Mouse (Mus musculus) limb, embryonic 12.5 days (tissue): Measurements from ENCODE around the gene Tcerg1l. TPM values are rescaled to one million over a fixed set of nuclear protein-coding genes. Genes with fewer than 3 reads are reported as not detected.
A peak's percentile ranks its signal among the peaks of the same experiment; 100 is the strongest.

Source experiments
- ATAC-seq: fragments of 200-750 bp; cut with Nextera tagmentation; 2 replicates; pipeline ENCODE4 v1.8.0; 2017; ENCODE audit warnings: low read depth, moderate TSS enrichment; ENCODE audit not compliant: insufficient number of reproducible peaks, insufficient read depth, low FRiP score, low TSS enrichment
- H3K27ac ChIP-seq: fragments of 300-500 bp; sonication (generic); 2 replicates; pipeline ENCODE4 v1.5.1; 2016; ENCODE audit warnings: mild to moderate bottlenecking, moderate library complexity
- H3K27me3 ChIP-seq: fragments of 300-500 bp; sonication (generic); 2 replicates; pipeline ENCODE4 v1.6.1; 2016; ENCODE audit warnings: mild to moderate bottlenecking, moderate library complexity
- H3K36me3 ChIP-seq: fragments of 300-500 bp; sonication (generic); 2 replicates; pipeline ENCODE4 v1.6.1; 2016; ENCODE audit warnings: mild to moderate bottlenecking, moderate library complexity
- H3K4me1 ChIP-seq: fragments of 300-500 bp; sonication (generic); replicated peaks from 2 replicates; pipeline ENCODE4 v1.6.1; 2016
- H3K4me2 ChIP-seq: fragments of 300-500 bp; sonication (generic); 2 replicates; pipeline ENCODE4 v1.6.1; 2016; ENCODE audit warnings: mild to moderate bottlenecking, moderate library complexity
- H3K4me3 ChIP-seq: fragments of 300-500 bp; sonication (generic); replicated peaks from 2 replicates; pipeline ENCODE4 v1.5.1; 2016; ENCODE audit warnings: mild to moderate bottlenecking
- H3K9ac ChIP-seq: fragments of 300-500 bp; sonication (generic); replicated peaks from 2 replicates; pipeline ENCODE4 v1.6.1; 2016; ENCODE audit warnings: mild to moderate bottlenecking, moderate library complexity
- H3K9me3 ChIP-seq: fragments of 300-500 bp; sonication (generic); 2 replicates; pipeline ENCODE4 v1.6.1; 2016; ENCODE audit warnings: mild to moderate bottlenecking, moderate library complexity
- WGBS: fragments of 180-500 bp; shearing (Covaris S2); methylation state at CpG from one replicate; pipeline ENCODE4 v1.1.7; 2016; 5-methylcytosine and 5-hydroxymethylcytosine counted together
- polyA plus RNA-seq: library from polyadenylated mRNA; unstranded; fragments of >200 nt; fragmentation: Nextera tagmentation; extraction: Ambion mirVana; gene quantifications from 2 replicates; pipeline ENCODE4 v1.2.1, GENCODE M21; 2016

Gene Tcerg1l
- polyA plus RNA-seq, 1 experiment from 2014 or later: 1.8 TPM

DNA sequence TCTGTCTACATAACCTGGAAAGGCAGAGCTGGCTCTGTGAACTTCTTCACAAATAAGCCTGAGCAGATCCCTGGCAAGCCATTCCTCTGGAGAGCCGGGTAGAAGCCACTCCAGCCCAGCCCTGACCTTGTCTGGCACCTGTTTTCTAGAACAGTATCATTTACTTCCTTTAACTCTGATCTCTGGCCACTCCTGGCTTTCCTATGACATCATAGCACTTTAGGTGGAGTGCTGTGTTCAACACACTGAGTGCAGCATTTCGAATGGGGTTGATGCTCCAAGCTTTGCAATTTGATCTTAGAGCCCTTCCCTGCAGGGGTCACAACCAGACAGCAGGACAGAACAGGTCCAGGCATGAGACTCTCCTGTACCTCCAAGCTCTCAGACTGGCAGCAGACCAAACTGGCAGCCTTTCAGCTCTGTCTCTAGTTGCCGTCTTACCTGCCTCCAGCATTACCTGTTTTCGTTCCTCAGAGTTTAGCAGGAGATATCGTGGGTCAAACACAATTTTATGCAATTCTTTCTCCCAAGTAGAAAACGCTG is 179.9 kb downstream of the Tcerg1l start:
- no peak overlapping the region for H3K9ac ChIP-seq
- ATAC-seq: no peak

DNA sequence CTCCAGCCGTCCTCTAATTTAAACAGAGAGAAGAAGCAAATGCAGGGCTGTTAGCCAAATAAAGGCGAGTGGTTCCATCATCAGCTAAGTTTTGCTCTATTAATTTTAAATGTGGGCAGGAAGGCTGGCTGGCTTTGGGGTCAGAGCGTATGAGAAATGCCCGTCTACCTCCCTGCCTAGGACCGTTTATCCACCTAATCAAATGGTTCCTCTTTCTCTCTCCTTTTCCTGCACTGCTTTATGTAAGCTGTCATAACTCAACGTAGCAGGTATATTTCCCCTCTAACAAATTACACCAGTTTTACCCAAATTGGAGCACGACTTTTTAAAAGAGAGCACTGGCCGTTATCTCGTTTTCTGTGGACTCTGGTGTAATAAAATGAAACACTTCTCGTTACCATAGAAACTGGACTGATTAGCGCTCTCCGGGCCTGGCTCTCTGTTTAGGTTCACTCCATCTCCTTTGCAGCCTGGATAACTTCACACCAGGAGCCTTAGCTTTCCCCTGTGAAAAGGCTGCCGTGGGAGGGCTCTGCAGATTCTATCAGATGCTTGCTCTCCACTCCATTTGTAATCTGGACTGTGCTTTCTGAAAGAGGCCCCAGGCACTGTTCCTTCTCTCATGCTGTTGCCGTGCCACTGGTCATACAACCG is 182.2 kb downstream of the Tcerg1l start:
- Histone ChIP-seq H3K4me3 (no peak overlapping the region), H3K4me1 (peaks cover 13% of the 10 kb centered on the region), H3K9me3 (no peaks in the 10 kb centered on the region), H3K4me2 (0 out of 2 replicates have a peak overlapping the region, but pooled peaks have one; percentile 3), H3K27ac (no peak overlapping the region), H3K27me3 (no peaks in the 10 kb centered on the region), H3K36me3 (no peaks in the 10 kb centered on the region), H3K9ac (no peak overlapping the region)
- no peak for ATAC-seq
- WGBS: 25% methylated on average over 15 of the region's 15 CpGs

More for the DNA sequence above, 179.9 kb downstream of the Tcerg1l start:
- Histone ChIP-seq H3K4me2 (no peak overlapping the region), H3K4me1 (peaks cover 12% of the 10 kb centered on the region), H3K27ac (no peak overlapping the region), H3K9me3 (no peaks in the 10 kb centered on the region), H3K36me3 (no peaks in the 10 kb centered on the region), H3K27me3 (no peaks in the 10 kb centered on the region), H3K4me3 (no peak overlapping the region)
- 67% methylated on average over 6 of the region's 6 CpGs for WGBS

DNA sequence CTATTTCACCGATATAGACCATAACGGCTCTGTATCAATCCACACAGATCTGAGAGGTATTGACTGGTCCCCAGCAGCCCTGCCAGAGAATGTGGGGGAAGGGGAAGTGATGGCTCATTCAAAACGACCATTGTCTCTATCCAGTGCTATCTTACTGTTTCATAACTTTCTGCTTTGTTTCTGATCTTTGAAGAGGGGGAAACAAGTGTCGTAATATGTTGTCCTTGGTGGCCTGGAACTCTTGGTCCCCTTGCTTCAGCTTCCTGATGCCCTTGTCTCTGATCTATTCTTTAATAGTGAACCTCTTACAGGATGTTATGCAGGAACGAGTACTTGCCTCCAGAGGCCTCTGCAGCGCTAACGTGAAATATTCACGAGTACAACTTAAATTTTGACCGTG is 182.8 kb downstream of the Tcerg1l start:
- peaks cover 19% of the 10 kb centered on the region for H3K4me1 ChIP-seq
- no peak overlapping the region for H3K9ac ChIP-seq
- ATAC-seq: no peak
- no peak overlapping the region for H3K4me2 ChIP-seq
- no peaks in the 10 kb centered on the region for H3K9me3 ChIP-seq
- no peaks in the 10 kb centered on the region for H3K36me3 ChIP-seq
- no peak overlapping the region for H3K4me3 ChIP-seq
- WGBS: 74% methylated on average over 9 of the region's 9 CpGs
- no peaks in the 10 kb centered on the region for H3K27me3 ChIP-seq
- H3K27ac ChIP-seq: no peak overlapping the region

GRCm38 (mm10) chr7:138209769-138210168 is 187.8 kb downstream of the Tcerg1l start:
- 38% methylated on average over 5 of the region's 5 CpGs for WGBS

GRCm38 (mm10) chr7:138205124-138205523 is 192.4 kb downstream of the Tcerg1l start:
- H3K36me3 ChIP-seq: no peaks in the 10 kb centered on the region
- no peak overlapping the region for H3K27ac ChIP-seq
- peaks cover 3% of the 10 kb centered on the region; the same call in 1 of the 2 replicates for H3K27me3 ChIP-seq
- no peak for ATAC-seq
- no peaks in the 10 kb centered on the region for H3K9me3 ChIP-seq
- 88% methylated on average over 2 of the region's 2 CpGs for WGBS
- no peak overlapping the region for H3K4me2 ChIP-seq
- no peak overlapping the region for H3K4me3 ChIP-seq
- peaks cover 20% of the 10 kb centered on the region for H3K4me1 ChIP-seq
- no peak overlapping the region for H3K9ac ChIP-seq

More at GRCm38 (mm10) chr7:138209769-138210168, 187.8 kb downstream of the Tcerg1l start:
- no peak for ATAC-seq
- Histone ChIP-seq H3K4me3 (no peak overlapping the region), H3K4me1 (peaks cover 9% of the 10 kb centered on the region; the same call in 1 of the 2 replicates), H3K9ac (no peak overlapping the region), H3K9me3 (no peaks in the 10 kb centered on the region), H3K27me3 (no peaks in the 10 kb centered on the region), H3K27ac (no peak overlapping the region), H3K36me3 (no peaks in the 10 kb centered on the region), H3K4me2 (no peak overlapping the region)

GRCm38 (mm10) chr7:138202162-138202832 is 195.2 kb downstream of the Tcerg1l start:
- Histone ChIP-seq H3K4me3 (no peak overlapping the region), H3K27ac (no peak overlapping the region), H3K27me3 (peaks cover 3% of the 10 kb centered on the region; the same call in 1 of the 2 replicates), H3K9me3 (no peaks in the 10 kb centered on the region), H3K4me1 (peaks cover 31% of the 10 kb centered on the region), H3K4me2 (no peak overlapping the region), H3K9ac (no peak overlapping the region), H3K36me3 (no peaks in the 10 kb centered on the region)
- 47% methylated on average over 15 of the region's 15 CpGs for WGBS
- ATAC-seq: no peak

DNA sequence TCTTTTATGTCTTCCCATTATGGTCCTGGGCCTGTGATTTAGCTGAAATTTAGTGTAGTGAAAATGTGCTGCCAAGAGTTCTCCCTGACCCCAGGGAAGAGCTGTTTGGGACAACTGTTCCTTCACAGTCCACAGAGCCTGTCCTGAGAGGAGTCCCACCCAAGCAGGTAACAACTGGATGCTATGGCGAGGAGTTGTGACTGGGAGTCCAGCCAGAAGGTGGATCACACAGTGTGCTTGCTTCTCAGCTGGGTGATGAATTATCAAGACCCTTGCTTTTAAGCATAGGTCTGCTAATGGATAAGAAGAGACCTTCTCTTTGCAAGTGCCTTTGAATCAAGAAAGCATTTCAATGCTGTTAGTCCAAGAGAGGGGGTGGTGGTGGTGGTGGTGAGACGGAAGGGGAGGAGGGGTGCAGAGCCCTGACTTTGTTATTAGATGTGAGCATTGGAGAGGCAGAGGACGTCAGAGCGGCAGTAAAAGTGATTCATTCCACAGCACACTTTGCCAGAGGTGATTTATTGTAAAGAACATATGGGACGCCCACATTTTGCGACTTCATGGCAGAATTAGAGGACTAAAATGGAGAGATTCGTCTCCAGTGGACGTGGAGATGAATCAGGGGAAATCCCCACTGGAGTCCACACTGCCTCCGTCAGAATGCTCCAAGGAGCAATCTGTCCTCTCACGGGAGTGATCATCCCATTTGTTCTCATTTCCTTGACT is 198.0 kb downstream of the Tcerg1l start:
- H3K9ac ChIP-seq: no peak overlapping the region
- WGBS: 17% methylated on average over 10 of the region's 10 CpGs
- no peak for ATAC-seq
- no peaks in the 10 kb centered on the region for H3K9me3 ChIP-seq
- no peak overlapping the region for H3K27ac ChIP-seq
- H3K4me3 ChIP-seq: no peak overlapping the region
- no peak overlapping the region; the same call in 1 of the 2 replicates for H3K4me2 ChIP-seq
- H3K27me3 ChIP-seq: peaks cover 3% of the 10 kb centered on the region; the same call in 1 of the 2 replicates
- no peaks in the 10 kb centered on the region for H3K36me3 ChIP-seq
- H3K4me1 ChIP-seq: peaks cover 31% of the 10 kb centered on the region

DNA sequence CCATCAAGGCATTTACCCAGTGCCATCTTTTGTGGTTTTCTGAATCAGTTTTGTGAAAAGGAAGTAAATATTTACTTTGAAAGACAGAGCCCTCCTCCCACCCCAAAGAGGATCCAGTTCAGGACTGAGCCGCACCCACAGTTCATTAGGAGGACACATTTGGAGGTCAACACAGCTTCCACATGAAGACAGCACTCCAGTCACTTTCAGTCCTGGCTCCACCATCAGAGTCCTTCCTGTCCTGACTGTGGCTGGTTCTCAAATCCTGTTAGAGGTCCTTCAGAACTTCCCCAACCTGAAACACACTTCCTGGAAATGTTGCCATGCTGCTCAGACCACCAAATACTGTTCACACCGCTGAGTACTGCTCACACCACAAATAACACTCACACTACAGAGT is 201.4 kb downstream of the Tcerg1l start:
- H3K4me3 ChIP-seq: no peak overlapping the region
- no peak for ATAC-seq
- H3K36me3 ChIP-seq: no peaks in the 10 kb centered on the region
- H3K4me1 ChIP-seq: peaks cover 20% of the 10 kb centered on the region
- H3K9ac ChIP-seq: no peak overlapping the region
- 90% methylated on average over 2 of the region's 2 CpGs for WGBS
- H3K9me3 ChIP-seq: no peaks in the 10 kb centered on the region
- H3K4me2 ChIP-seq: no peak overlapping the region
- no peak overlapping the region for H3K27ac ChIP-seq
- no peaks in the 10 kb centered on the region; the same call in 1 of the 2 replicates for H3K27me3 ChIP-seq

GRCm38 (mm10) chr7:138184197-138184596 is 213.3 kb downstream of the Tcerg1l start:
- Histone ChIP-seq H3K4me3 (no peak overlapping the region), H3K27me3 (no peaks in the 10 kb centered on the region), H3K9ac (no peak overlapping the region), H3K4me1 (no peaks in the 10 kb centered on the region), H3K36me3 (no peaks in the 10 kb centered on the region), H3K27ac (no peak overlapping the region), H3K4me2 (no peak overlapping the region), H3K9me3 (no peaks in the 10 kb centered on the region)
- ATAC-seq: no peak
- 88% methylated on average over 5 of the region's 5 CpGs for WGBS

- WGBS: 66% methylated on average over 3 of the region's 3 CpGs
- no peak overlapping the region for H3K9ac ChIP-seq
- H3K9me3 ChIP-seq: no peaks in the 10 kb centered on the region
- H3K36me3 ChIP-seq: no peaks in the 10 kb centered on the region
- ATAC-seq: no peak
- no peaks in the 10 kb centered on the region for H3K27me3 ChIP-seq
- H3K4me2 ChIP-seq: no peak overlapping the region
- no peak overlapping the region for H3K4me3 ChIP-seq
- H3K27ac ChIP-seq: no peak overlapping the region
- no peaks in the 10 kb centered on the region for H3K4me1 ChIP-seq
Measured at GRCm38 (mm10) chr7:138182216-138182615, 215.3 kb downstream of the Tcerg1l start.

GRCm38 (mm10) chr7:138178617-138179016 is 218.9 kb downstream of the Tcerg1l start:
- no peak overlapping the region for H3K4me2 ChIP-seq
- no peaks in the 10 kb centered on the region for H3K4me1 ChIP-seq
- H3K9ac ChIP-seq: no peak overlapping the region
- H3K9me3 ChIP-seq: no peaks in the 10 kb centered on the region
- WGBS: 83% methylated on average over 2 of the region's 2 CpGs
- H3K27me3 ChIP-seq: no peaks in the 10 kb centered on the region
- no peaks in the 10 kb centered on the region for H3K36me3 ChIP-seq
- no peak overlapping the region for H3K27ac ChIP-seq
- ATAC-seq: no peak
- H3K4me3 ChIP-seq: no peak overlapping the region
